Mouse (Mus musculus) lung, adult 2 months (tissue): ENCODE results near the gene Wdr62.

Experiments used
- CTCF ChIP-seq: fragments of 200-500 bp; IDR thresholded peaks from 2 replicates; pipeline ENCODE4 v1.5.1; 2011; ENCODE audit warnings: mild to moderate bottlenecking, low read length, control low read depth; ENCODE audit not compliant: insufficient read depth
- POLR2A ChIP-seq: fragments of 200-500 bp; IDR thresholded peaks from 2 replicates; pipeline ENCODE4 v1.6.1; 2011; ENCODE audit warnings: low read depth, mild to moderate bottlenecking, control low read depth, low read length, borderline replicate concordance; ENCODE audit errors: extremely low read depth

DNA sequence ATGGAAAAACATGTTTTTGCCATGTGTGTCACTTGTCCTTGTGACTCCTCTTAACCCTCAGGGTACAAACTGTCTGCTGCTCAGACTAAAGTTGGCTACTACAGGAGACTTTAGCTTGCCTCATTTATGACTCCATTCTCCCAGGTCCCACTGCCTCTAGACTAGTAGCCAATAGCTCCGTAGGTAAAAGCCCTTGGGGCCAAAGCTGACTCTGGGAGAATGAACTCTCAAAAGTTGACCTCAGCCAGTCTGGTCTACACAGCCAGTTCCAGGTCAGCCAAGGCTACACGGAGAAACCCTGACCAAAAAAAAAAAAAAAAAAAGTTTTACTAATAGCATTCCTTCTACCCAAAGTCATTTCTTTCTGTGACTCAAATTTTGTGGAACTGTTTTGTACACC, 1.3 kb downstream of the Wdr62 start:
- TF ChIP-seq POLR2A (no peak), CTCF (no peak)
